Mouse (Mus musculus) lung, postnatal 25 days (tissue): ENCODE measurements around the gene Sorbs2.

Experiments
- DNase-seq: peaks from one replicate; pipeline ENCODE4 v3.0.0; 2022; ENCODE audit warnings: low spot score

The Sorbs2 gene

DNA sequence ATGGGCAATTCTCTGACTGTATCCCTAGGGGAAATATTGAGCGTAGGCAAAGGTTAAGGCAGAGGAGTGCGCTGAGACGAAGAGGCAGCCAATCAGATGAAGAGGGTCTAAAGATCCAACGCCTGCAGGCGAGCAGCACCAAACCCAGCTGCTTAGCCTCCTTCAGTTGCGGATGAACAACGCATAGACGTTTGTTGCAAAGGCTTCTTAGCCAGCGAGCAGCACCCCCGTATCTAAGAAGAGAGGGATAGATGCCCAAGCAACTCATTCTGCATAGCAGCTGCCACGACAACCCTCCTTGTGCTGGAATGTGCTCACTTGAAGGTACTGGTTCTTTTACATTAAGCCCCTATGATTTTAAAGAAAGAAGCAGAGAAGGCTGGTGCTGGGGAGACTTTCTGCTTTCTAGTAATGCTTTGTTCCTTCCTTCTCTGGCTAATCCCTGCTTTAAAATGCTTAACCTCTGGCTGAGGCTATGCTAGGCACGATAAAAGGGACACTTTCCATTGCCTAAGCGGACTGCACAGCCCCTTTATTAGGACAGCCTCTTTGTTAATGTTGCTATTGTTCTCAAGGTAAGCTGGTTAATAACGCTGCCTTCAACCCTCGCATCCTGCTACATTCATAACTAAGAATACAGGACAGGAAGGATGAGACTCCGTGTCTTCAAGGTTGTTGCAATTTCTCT is at the start of gene Sorbs2:
Gene Sorbs2 (plus strand): TSS at position 155 of the 688 bp plus-strand sequence.
- DNase-seq: no peak

DNA sequence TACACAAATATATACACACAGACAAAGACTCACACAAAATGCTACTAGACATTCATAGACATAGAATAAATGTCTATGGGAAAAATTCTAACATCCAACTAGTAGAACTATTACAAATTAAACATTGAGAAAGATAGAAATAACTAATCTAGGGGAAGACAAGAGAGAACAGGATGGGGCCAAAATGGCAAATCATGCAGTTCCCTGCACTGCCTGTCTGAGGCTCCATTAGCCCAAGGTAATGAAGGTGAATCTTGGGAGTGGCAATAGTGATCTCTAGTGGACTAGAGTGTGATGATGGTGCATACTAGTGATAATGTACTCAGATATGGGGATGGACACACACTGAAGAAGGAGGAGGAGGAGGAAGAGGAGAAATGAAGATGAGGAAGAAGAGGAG is 49.7 kb upstream of the Sorbs2 start:
- no peak for DNase-seq

DNA sequence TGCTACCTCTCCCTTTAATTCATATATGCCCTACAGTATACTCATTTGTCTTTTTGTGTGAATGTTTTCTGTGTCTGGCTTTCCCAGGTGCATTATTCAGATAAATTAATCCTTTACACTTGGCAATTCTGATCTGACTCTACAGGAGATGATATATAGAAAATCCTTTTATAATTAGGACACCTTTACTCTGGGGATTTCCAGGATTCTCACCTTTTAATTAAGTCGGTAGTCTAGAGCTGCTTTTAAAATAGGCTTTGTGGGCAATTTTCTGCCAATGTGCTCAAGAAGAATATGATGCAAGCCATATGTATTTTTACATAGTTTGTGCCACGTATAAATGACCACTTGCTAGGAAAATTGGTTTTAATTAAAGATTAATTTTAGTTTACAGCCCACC is 38.6 kb upstream of the Sorbs2 start:
- no peak for DNase-seq

DNA sequence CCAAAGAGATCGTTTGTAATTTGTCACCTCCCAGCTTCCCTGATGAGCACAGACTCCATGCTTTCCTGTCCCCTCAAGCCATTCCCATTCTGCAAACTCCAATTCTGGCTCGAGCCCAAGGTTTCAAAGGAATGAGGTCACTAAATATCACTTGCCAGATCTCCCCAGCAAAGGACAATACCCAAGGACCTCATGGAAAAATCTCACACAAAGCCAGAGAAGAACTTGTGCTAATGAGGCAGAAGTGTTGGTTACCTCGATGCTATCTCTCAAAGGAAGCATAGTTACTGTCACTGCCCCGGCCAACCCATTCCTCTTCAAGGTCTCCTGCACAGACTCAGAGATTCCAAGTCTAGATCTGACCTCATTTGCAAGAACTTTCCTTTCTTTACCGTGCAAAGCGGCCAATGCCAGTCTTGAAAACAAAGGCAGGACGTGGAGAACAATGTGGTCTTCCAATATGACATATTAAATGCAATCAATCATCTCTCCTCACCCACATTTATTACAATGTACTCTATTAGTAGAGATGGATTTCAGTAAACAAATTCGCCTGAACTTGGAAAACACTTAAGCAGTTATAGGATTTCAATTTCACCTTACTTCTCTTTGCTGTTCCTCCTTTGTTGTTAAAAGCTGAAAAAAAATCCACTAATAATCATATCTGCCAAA is 37.9 kb upstream of the Sorbs2 start:
- DNase-seq: peak; percentile 50

DNA sequence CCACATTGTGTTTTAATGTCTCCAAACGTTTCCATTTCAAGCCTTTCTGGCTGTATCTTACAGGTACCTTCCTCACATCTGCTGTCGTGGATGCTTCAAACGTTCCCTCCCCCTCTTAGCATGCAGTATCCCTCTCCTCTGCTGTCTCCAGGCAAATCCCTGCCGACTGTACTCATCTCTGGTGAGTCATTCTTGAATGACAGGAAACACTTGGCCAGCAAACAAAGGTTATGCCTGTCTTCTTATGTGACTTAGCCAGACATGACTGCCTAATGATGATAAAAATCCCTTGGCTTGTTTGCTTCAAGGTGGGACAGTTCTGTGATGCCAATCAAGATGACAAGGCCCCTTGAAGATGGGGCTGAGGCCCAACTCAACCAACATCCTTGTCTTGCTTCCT is 26.7 kb upstream of the Sorbs2 start:
- DNase-seq: no peak

DNA sequence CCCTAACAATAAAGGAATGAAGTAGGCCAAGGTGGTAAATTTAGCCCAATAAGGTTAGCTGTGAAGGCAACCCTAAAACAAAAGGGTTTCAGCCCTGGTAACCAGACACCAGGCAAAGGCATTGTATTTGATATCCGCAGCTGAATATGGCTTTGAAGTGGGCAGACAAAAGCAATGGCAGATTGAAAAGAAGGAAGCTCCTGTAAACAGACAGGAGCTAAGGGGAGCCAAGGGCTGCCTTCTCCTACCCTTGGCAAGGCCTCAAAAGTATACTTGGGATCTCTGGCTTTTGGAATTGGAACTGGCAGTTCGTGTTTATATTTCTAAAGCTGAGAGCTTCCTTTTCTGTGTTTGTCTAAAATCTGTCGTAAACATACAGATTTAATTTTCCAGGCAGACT is 21.3 kb upstream of the Sorbs2 start:
- peak; percentile 1 for DNase-seq

DNA sequence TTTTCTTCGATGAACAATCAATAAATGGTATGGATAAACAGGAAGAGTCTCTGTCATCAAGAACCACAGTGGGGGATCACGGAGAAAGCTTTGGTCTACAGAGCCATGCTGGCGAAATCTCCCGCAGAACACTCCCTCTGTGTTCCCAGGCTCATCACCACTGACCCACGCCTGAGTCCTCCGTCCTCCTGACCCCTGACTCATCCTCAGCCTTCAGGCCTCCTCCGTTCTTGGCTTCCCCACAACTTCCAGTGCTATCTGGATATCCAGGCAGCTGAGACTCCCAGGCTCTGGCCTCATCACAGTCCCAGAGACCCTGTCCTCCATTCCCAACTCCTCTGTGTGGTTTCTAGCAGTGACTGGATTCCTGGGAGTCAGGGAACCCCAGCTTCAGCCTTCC is 3.6 kb upstream of the Sorbs2 start:
- no peak for DNase-seq

DNA sequence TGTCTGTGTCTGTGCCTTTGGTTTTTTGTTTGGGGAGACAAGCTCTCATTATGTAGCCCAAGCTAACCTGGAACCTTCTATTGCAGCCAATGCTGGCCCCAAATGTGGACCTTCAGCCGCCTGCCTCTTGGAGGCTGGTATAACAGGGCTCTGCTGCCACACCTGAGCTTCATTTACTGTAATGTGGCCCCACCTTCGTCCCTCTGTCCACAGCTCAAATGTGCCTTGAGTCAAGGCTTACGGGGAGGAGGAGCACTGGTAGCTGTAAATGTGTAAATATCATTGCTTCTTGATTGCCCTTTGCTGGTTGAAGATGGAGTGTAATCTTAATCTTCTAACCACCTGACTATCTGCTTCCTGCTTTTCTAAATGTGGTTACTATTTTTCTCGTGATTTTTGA is 1.2 kb upstream of the Sorbs2 start:
- DNase-seq: no peak

DNA sequence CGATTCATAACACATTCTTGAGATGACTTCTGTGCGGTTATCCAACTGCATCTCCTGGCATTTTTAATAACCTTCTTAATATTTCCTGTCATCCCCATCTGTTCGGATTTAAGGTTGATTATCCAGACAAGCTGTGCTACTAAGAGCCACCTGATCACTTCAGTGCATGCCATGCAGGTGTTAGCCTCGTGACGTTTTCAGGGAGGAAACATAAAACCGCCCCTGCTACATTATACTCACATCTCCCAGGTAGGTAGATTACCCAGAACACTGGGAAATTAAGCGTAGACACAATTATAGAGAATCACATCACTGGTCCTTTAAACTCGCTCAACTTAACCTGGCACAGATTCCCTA is 333 bp upstream of the Sorbs2 start:
- DNase-seq: no peak

DNA sequence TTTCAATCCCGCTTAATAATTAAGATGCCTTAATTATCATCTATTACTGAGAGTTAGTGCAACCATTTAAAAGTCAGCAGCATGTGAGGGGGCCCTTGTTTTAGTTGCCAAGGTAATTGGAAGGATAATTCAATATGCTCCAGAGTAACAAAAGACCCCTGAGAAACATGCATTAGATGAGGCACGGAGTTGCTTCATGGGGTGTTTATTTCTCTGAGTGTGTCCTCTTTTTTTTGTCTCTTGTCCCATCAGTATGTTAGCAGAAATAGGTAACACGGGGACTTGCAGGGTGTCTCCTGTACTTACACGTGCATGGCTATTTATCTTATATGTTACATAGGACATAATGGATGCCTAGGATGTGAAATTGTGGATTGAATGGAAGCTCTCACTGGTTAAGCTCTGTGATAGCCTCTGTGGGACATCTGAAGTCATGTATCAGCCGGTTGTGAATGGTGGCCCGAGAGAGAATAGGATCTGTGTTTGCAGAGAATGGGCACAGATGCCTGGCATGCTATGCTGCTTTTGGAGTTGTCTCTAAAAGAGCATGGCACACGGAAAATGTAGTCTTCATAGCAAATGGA is 1.0 kb downstream of the Sorbs2 start:
- no peak for DNase-seq

DNA sequence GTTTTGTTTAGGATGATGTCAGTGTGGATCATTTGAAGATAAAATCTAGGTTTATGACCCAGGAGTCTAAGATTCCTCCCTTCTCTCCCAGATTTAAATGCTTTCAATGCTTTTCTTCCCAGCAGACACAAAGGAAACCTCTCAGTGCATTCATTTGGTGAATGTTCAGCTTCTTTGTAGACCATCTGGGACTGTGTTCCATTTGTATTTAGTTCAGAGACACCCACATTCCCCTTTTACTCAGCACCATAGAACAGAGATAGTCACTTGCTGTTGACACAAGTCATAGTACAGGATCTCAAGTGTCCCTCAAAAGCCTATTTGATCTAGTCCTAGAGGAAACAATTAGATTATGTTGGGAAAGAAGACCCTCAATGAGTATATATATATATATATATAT is 4.8 kb downstream of the Sorbs2 start:
- no peak for DNase-seq

DNA sequence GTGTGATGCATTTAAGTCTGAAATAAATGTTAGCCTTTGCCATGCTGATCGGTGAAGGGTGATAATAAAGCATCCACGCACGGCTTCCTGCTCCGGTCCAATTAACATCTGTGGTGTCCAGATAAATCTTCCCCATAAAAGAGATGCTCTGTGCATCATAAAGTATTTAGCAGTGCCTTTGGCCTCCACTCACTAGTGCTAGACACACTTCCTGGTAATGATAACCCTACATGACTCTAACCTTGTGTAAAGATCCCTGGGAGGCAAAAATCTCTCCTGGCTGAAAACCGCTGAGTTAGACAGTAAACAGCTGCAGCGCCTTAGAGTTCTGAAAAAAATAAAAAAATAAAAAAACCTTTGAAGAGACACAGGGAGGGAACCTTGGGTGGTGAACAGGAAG is 14.0 kb downstream of the Sorbs2 start:
- no peak for DNase-seq

DNA sequence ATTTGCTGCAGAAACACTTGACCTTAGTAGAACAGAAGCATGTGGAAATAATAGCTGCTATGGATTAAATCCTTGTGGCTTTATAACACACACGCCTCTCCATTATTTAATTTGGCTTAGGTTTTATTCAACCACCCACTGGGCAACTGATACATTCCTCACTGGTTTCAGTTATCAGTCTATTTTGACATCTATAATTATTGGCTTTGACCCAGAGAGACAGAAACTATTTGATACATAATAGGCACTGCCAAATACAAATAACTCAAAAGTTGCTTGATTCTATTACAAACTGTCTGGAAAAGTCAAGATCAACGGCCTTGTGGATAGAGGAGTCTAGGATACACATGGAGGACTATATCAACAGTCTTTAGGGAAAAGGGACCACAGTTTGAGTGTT is 20.1 kb downstream of the Sorbs2 start:
- DNase-seq: no peak

DNA sequence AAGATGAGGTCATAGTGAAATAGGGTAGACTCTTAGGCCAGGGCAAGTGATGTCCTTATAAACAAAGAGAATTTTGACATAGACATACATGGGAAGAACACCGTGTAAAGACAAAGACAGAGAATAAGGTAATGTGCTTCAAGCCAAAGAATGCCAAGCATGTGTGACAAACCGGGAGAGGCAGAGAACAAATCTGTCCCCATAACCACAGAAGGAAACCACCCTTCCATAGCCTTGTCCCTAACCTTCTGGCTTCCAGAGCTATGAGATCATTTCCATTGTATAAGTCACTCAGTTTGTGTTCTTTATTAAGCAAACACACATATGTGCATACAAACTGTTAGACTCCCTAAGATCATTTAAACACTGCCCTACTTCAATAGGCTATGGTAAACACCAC is 21.3 kb downstream of the Sorbs2 start:
- no peak for DNase-seq

DNA sequence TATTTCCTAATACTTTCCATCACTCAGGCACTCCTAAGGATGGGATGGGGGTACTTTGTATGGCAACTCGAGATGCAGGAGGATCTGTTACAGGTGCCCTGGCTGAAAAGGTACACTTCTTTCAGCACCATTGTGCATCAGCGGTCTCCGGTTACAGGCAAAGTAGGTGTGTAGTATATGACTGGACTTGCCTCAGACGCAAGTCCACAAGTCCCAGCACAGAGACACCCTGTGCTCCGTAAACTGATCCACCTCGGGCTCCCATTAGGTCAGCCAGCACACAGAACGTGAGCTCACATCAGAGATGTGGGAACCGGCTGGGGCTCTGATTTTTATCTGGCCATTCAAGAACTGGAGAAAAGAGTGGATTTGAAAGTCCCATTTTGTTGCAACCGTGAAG is 29.0 kb downstream of the Sorbs2 start:
- DNase-seq: no peak

DNA sequence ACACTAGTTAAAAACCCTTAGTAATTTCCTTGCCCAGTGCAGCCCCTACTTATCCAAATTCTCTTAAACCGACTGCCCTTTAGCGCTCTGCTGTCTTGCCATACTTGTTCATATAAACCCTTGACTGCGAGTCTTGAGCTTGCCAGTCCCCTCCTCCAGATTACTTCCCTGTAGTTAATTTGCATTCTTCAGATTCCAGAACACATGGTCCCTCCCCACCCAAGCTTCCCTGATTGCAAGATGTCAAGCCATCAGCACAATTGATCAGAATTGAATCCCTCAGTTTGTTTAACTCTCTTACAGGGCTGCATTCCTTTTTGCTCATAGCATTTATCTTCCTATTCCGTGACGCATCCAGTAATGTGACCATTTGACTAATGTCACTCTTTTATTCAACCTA is 32.9 kb downstream of the Sorbs2 start:
- no peak for DNase-seq

DNA sequence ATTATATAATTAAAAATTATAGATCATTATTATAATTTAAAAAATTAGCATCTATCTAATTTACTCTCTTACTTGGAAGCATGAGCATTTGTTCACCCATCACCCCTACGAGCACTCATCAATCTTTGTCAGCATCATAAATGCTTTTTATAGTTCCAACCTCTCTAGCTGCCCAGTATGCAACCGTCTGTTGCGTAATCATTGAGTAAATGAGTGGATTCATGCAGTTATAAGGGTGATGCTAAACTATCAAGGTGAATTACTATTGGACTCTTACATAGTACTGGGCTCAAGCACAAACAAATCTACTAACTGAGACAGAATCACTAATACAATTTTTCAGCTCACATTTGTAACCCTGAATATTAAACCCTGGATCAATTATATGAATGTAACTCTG is 44.6 kb downstream of the Sorbs2 start:
- no peak for DNase-seq

DNA sequence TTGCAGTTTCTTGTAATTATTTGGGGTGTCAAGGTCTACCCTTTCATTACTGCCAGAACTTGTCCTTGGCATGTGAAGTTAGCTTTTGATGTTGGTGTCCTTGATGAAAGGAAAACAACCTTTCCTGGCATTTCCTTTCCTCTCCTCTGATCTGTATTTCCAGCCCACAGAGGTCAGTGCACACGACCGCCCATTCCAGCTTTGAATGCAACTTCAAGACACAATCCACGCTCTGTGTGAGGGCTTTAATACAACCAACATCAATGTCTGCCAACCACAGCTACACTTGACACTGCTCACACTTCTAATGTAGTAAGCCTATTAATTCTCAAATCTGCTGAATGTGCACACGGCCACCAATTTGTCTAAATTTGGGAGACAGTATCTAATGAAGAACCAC is 47.0 kb downstream of the Sorbs2 start:
- DNase-seq: no peak

DNA sequence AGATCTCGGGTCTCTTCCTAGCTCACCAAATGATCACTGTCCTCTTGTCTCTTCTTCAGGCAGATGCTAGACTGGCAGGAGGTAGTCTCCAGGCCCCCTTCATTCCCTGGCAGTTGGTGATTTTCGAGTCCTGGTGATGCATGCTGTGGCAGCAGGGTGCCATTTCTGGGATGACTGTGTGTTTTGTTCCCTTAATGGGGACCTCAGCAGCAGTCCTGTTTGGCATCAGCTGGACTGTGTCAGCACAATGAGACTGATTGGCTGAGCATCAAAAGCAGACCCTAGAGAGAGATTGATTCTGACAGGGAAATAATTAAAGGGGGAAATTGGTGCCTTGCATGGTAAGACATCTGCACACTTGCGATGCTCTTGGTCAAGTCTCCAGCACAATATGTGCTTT is 50.3 kb downstream of the Sorbs2 start:
- no peak for DNase-seq

DNA sequence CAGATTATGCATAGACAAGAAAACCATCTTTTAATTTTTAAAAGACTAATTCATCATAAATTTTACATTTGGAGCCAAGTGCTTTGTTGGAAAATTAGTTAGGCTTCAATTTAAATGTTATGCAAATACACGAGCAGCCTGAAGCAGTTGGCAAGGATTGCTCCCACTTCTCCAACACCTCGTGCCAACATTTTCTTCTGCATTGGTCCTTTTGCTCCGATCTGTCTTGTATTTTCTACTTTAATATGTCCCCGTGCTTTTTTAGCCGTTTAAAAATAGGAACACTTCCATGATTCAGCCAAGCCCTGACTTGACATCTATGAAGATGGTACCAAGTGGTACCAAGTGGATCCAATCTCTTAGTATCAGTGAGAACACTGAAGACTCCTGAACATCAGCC is 50.8 kb downstream of the Sorbs2 start:
- DNase-seq: no peak

DNA sequence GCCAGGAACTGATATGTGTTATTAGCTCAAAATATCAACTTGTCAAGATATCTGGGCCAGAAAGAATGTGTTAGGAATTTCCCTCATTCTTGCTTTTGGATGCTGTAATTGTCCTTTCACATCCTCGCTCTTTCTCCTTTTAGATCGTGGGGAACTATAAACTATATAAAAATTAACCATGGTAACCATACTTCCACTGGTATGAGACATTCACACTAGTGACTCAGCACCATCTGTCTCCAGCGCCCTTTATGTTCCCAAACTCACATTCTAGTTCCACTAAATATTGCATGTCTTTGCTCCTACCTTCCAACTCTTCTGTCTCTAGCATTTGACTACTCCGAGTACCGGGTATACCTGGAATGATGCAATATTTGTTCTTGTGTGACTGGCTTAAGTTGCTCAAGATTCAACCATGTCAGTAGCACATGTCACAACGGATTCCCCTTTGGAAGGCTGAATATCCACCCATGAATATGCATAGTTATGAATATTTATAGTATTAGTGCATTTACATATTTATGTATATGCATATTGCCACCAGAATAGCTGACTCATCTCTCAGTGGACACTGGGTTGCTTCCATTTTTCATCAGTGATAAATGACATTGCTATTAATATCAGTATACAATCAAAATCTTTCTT is 51.7 kb downstream of the Sorbs2 start:
- DNase-seq: no peak

DNA sequence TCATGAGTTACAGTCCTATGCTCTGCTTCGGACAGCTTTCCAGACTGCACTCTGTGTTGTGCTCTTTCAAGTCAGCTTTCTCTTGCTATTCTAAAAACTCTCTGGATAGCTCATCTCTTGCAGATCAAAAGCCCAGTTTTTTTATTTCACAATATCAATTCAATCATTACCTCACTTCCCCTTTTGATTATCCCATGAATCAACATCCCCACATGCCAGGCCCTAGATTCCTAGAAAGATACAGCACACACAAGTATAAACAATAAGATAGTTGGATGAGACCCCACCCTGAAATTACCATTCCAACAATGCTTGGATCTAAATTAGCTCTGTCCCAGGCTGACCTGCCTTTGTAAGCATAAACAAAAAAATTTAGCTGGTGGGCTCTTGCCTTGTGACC is 57.6 kb downstream of the Sorbs2 start:
- DNase-seq: no peak

DNA sequence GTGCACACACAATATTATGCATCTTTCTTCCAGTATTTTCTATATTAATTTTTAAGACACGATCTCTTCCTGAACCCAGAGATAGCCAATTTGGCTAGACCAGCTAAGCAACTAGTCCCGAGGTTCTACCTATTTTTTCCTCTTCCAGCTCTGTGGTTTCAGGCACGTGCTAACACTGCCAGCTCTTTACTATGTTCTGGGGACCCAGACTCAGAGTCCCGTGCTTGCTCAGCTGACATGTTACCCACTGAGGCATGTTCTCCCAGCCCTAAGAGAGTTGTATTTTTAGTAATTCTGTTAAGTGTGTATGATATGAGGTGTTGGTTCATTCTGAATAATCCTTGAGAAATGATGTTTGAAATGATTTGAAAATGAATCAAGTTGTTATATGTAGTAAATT is 62.5 kb downstream of the Sorbs2 start:
- no peak for DNase-seq
